Mouse (Mus musculus) mesoderm, embryonic 11.5 days (tissue): ENCODE measurements at regions not wholly inside any gene's neighbourhood (a gene's known extent, or its start where the extent isn't known, plus 50 kb on each side); places are given as distances from the start of the nearest gene placed in this dataset.

Source experiments
- DNase-seq: peaks from one replicate; pipeline ENCODE4 v3.0.0-alpha.2; 2012; ENCODE audit warnings: low read depth, low spot score

DNA sequence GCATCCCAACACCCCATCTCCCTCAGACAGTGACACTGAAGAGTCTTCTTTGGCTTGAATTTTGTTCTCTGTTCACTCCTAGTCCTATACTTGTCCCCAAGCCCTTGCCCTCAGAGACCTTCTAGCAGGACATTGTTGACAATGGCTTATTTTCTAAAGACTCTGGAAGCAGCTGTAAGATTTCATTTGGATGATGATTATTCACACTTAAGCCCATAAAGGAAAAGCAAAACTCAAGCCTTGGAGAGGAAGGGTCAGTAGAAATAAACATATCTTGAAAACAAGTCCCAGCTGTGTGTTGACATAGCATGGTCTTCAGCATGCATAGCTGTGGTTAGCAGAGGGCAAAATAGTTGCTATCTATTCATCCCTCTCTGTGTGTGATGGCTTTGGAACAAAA lies 59.9 kb upstream of the Cdh11 start:
- DNase-seq: no peak

DNA sequence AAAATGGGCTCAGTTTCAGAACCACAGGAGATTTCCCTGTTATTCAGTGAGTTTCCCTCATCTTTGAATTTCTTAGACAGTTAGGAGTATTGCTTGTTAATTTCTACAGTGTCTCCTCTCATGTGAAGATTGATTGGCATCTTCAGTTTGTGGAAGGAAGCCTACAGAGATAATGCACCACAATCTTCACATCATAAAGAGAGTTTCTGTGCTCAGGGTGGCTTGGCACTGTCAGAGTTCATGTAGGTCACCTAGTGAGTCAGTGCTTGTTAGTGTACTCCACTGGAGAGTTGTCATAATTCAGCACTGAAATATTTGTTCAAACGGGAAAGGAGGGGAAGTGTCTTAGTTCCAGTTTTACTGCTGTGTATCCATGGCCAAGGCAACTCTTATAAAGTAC lies 74.6 kb upstream of the Cdh11 start:
- DNase-seq: no peak

DNA sequence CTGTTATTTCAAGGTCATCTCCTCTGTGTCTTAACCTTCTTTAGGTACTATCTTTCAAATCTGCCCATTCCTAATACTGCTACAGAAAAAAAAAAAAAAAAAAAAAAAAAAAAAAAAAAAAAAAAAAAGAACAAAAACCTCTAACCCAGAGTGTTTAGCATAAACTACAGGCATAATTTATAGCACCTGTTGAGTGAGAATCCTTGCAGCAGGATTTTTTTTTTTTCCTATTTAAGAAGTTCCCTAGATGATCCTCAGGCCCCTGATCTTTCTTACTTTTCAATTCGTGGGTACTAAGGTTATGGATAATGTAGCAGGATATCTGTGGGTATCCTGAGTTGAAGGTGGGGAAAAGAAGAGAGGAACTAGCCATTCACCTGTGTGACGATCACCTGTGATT lies 114.1 kb upstream of the Cdh11 start:
- no peak for DNase-seq

DNA sequence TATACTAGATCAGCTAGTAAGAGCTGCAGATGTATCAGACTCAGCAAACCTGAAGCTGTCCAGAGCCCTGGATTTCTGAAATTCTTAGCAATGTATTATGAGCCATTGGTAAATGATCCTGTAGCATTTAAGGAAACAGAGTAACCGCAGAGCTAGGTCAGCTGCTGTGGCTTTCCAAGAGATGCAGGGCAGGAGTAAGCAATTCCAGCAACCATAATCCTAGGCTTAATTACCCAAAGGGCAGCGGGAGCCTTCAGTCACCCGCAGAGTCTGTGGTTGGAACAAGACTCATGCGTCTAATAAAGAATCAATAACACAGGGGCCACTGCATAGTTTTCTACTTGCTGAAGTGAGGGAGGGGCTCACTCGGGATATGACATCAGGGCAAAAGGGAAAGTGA lies 115.2 kb upstream of the Cdh11 start:
- peak; percentile 14 for DNase-seq

DNA sequence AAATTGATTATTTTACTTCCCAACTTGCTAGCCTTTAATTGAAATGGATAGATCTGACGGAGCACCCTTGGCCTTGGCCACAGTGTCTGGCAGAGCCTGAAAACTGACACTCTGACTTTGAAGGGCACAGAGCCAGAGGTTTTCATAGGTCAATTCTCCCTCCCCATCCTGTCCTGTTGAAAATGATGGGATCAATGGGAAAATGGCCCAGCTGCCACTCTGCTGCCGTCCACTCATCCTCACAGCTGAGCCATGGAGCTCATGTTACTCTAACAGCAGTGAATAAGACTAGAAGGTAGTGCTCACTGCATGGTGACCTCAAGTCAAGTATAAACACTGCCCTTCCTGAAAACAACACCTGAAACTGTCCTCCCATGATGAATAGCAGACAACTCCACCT lies 122.0 kb upstream of the Cdh11 start:
- DNase-seq: peak; percentile 38

DNA sequence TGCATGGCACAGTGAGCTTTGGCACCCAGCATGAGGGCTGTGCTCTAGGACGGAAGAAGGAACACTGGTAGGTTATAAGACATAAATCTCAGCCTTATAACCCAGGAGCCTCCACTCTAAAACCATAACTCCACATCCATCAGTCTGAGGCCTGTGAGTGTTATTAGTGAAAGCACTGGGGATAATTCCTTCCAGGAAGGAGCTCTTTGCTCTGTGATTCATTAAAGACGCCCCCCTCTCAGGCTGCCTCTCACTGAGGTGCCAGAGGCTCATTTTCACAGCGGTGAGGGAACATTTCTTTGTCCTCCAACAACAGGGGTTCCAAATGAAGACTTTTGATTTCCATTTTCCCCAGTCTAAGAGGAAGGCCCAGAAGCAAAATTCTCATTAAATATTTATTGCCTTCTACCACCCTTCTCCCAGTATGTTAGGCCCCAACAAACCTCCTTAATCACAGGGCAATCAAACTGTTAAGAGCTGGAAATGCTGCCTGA lies 145.9 kb upstream of the Cdh11 start:
- peak; percentile 34 for DNase-seq

DNA sequence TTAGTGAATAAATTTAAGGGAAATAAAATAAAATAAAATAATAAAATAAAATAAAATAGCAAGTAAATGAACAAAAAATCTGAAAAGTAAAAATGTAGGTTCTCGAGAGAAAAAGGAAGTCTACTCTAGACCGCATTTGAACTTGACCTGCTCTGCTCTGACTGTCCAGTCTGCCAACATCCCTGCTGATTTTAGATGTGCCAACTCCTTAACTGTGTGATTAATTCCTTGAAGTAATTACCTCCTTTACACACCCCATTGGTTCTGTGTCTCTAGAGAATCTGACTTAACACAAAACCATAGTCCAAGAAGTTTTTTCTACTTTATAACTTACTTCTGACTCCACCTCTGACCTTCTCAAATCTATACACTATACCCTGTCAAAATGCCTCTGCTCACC lies 153.3 kb upstream of the Cdh11 start:
- no peak for DNase-seq

DNA sequence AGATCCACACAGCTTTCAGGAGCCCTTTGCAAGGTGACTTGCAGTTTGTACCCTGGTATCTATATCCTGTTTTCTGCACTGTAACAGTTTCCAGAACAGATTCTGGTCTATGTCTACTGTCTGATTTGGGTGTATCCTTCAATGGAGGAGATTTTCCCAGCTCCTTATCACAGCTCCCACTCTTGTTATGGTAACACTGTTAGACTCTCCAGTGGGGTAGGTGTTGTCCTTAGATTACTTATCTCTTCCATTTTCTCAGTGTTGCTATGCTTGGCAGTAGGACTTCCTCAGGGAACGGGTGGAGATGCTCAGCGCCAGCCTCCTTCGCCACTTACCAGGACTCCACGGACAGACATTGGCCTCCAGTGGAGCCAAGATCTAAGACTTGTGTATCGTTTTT lies 160.1 kb upstream of the Cdh11 start:
- DNase-seq: no peak

DNA sequence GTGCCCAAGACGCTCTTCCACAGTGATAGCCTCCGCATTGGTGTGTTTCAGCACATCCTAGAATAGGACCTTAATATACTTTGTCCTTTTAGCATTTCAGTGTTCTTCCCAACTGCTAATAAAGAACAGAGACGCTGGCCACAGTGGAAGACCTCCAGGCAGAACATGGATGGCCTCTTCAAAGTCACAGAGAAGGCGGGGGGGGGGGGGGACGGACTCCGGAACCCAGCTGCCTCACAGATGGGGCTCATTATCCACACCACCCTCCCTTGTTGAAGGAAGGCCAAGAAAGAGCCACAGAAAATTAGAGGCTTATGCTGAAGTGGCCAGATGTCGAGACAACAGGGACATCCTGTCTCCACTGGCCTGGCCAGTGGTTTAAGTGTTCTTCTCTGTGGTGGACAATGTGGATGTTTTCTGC lies 192.7 kb upstream of the Cdh11 start:
- peak; percentile 34 for DNase-seq

DNA sequence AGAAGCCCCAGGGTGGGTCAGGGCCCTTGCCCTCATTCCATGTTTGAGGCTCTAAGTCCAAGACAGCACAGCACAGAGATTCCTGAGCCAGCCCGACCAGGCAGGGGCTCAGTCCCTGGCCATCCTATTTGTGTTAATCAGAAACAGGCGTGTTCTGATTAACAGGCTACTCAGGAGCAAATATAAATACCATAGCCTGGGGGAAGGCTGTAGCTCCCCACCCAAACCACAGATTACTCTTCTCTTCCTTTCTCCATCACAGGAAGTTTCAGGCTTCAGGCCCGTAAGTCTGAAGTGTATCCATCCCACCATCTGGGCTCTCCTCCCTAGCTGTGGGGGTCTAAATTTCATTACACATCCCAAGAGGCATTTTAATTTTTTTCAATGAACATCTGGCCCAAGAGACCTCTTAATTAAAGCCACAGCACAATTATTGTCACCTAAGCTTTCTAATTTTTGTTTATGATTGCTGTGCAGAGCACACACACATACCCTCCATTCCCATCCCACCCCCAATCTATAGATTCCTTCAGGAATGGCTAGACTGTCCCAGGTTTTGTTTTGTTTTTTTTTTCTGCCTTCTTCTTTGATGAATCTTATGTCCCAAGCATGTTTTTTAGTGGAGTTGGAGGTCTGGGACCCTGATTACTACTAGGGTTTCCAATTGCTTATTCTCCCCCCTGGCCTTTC lies 197.9 kb upstream of the Cdh11 start:
- peak; percentile 29 for DNase-seq

DNA sequence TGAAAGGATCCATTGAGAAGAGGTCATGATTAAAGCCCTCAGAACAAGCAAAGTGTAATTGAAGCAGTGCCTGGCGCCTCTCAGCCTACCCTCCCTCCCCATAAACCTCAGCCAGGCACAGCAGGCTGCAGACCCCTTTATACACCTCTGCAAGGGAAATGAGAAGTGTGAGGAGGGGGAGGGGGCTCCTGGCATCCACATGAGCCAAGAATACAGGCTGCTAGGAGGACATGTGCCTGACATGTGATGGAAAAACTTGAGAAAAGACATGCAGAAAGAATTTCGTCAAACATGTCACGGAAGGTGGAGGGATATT lies 198.4 kb upstream of the Cdh11 start:
- peak; percentile 59 for DNase-seq

DNA sequence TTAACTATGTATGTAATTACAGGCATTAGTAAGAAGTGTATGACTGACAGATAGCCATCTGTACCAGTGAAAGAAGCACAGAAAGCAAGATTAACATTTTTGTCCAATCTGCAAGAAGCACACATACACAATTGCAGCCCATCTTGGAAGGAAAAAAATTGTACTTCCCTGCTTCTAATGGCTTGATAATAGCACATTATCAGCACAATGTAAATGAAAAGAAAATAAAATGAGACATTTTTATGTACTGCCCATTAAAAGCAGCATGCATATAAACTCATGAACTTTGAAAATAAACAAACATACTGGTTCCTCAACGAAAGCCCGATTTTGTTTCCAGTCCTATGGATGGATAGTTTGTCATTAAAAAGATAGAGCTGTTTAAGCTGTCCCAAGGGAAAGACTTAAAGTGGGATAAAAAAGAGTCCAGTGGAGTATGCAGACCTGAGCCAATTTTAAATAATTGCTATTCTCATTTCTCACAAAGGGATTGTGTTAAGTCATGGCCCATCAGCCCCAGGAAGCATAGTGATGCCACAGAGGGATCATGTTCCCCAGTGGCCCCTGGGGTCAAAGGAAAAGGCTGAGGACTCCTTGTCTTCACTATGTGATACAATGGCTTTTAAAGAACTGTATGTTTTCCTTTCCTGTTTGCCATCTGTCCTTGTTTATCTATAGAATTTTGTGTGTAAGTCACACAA lies 222.0 kb upstream of the Cdh11 start:
- peak; percentile 25 for DNase-seq

DNA sequence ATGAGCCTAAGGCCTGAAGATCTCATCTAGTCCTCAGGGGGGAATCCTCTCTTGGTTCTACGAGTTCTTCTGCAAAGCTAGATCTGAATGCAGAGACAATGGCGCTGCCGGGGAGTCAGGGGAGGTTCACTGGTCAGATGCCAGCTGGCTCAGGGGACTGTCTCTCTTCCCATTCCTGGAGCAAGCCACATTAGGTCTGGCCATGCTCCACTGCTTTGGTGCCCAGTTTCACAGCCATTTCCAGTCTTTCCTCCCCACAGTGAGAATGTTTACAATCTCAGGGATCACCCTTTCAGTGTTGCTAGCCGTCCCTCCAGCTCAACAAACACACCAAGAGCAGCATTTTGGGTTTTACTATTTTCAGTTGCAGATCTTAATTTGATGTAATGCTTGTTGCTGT lies 233.7 kb upstream of the Cdh11 start:
- no peak for DNase-seq

DNA sequence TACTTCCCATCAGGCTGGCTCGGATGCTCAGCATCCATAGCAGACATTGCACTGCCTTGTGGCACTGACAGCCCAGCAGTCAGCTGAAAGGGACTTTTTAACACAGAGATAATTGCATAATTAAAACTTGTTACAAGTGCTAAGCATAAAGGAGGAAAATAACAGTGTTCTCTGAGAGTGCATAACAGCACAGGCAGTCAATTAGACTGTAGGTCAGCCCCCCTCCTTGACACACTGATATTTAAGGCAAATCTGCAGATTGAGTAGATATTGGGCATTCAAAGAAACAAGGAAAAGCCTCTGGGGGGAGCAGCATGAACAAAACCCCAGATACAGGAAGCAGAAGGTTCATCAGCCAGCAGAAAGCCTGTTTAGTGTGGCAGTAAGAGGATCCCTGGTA lies 237.8 kb upstream of the Cdh11 start:
- no peak for DNase-seq

DNA sequence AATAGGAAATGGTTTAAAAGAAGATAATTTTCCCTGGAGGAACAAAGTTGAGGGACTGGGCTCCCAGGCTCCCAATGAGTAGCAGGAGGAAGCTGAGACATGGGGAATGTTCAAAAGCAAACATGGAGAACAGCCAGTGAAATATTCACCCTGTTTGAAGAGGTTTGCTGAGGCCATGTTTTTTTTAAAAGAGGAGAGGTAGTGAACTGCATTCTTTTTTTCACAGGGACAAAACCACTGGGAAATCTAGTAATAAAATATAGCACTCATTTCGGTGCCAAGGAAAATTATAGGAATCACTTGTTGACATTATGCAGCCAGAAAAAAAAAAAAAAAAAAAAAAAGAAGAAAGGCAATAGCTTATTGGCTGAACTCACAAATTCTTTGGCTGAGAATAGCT lies 246.3 kb upstream of the Cdh11 start:
- no peak for DNase-seq

DNA sequence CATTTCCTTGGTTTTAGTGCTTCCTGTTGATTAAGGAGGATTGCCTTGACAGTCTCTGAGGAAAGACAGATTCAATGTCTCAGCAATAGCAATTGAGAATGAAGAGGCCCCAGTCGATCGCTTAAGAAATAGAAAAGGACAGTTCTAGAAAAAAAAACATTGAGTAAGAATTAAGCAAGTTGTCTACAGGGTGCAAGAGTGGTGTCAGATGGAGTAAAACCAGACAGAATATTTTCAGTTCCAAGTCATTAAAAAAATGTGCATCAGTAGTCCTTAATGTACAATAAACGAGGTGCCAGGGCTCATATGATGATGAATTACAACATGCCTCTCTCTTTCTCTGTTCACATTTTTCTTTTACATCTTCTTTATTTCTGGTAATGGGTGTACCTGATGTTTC lies 248.5 kb upstream of the Cdh11 start:
- no peak for DNase-seq

DNA sequence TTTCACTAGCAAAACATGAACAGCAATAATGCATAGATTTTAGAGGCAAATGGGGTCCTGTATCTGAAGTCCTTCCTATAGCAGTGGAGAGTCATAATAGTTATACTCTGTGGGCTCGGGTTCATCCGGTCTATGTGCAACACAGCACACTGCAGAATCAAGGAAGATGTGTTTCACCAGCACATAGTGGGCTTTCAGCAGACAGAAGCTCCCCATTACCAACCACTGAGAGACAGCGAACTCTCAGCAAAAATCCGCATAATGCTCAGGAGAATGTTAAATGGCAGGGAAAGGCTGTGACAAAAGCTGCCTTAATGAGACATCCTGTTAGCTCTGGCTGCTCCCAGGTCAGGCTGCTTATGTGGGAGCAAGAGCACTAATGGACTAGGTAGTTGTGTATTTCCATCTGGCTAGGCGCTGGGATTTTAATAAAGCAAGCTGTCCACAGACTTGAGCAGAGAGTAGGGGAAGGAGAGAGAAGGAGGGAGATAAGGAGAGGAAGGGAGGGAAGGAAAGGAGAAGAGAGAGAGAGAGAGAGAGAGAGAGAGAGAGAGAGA lies 286.7 kb upstream of the Cdh11 start:
- no peak for DNase-seq

DNA sequence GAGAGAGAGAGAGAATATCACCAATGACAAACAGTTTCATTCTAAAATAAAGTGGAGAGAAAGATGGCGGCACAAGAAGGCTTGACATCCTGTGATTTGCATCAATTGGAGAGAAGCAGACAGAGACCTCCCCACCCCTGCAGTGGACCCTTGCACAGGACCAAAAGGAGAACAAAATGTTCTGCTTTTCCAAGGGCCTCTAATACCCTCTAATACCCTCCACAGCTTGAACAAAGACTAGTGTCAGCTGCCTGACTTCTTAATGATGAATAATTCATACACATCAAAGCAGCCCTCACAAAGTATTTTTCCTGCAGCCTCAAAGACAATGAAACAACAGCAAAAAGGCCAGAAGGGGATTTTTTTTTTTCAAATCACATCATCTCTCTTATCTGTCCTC lies 287.2 kb upstream of the Cdh11 start:
- DNase-seq: no peak

DNA sequence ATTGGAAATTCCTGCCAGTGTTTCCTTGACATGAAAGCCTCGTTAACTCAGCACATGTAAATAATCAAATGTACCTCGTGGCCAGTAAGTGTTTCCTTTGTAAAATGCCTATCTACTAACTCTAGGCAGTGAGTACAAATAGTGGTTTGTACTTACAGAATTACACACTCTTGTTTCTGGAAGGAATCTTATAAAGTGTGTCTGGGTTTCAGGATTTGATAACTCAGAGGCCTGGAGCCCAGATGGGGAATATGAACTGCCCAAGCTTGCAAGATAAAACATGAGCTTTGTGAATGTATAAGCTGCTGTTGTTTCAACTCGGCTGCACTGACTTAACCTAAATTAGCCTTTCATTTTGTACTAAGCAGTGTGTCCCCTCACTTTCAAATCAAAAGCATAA lies 293.1 kb upstream of the Cdh11 start:
- no peak for DNase-seq

DNA sequence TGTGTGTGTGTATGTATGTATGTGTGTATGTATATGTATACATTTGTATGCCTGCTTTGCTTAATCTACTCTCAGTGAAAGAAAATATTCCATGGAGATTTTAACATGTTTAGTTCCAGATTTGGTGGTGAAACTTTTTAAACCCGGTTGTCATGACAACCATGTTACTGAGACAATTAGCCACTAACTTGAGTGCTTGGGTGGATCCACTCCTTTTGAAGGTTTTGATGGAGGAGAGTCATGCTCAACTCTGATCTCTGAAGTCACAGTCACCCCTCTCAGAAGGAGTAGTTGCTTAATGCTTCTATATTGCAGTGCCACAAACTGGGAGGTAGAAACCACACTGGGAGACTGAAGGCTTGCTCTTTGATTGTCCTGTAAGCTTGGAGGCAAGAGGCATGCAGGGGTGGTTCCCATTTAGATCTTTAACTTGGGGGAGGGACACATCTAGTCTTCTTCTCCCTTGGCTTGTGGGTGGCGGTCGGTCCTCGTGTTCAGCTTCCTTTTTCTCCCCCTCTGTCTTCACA lies 301.6 kb upstream of the Cdh11 start:
- no peak for DNase-seq

DNA sequence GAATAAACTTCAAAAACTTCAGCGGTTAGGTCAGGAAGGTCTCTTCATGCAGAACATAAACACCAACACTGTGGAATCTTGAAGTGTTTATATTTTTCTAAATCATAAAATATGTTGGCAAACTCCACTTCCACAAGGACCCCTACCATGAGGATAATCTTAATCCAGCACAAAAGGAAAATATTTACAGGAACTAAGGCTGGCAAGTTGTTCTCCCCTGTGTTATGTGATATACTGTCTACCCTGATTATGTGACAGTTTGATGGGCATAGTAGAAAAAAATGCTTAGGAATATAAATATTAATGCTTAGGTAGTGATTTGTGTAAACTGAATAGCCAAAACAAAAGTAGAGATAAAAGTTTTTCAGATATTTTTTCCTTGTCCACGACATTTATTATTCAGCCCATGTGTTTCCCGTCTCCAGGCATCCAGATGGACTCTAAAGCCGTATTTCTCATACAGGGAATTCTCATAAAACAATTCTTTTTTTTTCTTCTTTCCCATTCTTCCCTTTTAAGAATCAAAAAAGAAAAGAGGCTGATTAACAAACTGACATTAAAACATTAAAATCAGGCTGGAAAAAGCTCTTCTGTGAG lies 311.2 kb upstream of the Cdh11 start:
- DNase-seq: no peak

DNA sequence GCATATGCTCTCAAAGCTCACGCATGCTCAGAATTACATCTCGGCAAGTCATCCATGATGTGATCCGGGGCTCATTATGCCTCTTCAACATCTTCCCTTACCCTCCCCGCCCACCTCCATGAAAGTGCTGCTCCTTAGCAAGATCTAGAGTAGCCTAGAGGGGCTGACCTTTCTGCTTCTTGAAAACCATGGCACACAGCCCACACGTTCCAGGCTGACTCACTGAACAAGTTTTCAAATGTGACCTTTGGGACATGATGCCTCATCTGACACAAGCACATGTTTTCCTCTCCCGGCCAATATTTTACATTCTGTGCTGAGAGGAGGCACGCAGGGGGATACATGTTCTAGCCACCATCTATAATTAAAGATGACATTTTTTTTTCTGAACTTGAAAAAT lies 340.1 kb upstream of the Cdh11 start:
- DNase-seq: no peak

DNA sequence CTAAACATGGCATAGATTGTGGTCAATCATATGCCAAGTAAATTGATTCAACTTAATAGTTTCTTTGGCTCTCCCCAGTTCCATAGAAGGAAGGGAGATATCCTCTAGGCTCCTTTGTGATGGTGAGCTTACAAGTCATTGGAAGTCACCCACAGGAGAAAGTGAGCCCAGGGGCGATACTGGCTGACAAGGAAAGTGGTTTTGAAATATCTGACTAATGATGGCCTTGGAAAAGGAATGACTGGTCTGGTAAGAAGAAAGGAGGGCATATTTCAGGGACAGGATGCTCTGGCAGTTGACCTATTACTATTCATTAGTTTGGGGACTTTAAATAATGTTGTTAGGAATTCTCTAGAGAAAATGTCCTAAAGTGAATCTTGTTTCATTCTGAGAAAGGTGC lies 352.7 kb upstream of the Cdh11 start:
- no peak for DNase-seq
